Mouse (Mus musculus) G1E (cell line): ENCODE results near the gene Enc1.

Experiments
- CTCF ChIP-seq: IDR thresholded peaks from 2 replicates; pipeline ENCODE4 v1.5.1; 2012; ENCODE audit warnings: low read depth, low read length, inconsistent platforms, mixed read lengths
- GATA1 ChIP-seq: IDR thresholded peaks from 2 replicates; pipeline ENCODE4 v1.6.1; 2012; ENCODE audit warnings: borderline replicate concordance, low read length, inconsistent platforms, mixed read lengths

GRCm38 (mm10) chr13:97247754-97248153 is 6.8 kb downstream of the Enc1 start:
- no peak for TF ChIP-seq CTCF
- TF ChIP-seq GATA1, result no peak
